ENCODE assay signal across 9 mouse cellular contexts in the genomic region with DNA sequence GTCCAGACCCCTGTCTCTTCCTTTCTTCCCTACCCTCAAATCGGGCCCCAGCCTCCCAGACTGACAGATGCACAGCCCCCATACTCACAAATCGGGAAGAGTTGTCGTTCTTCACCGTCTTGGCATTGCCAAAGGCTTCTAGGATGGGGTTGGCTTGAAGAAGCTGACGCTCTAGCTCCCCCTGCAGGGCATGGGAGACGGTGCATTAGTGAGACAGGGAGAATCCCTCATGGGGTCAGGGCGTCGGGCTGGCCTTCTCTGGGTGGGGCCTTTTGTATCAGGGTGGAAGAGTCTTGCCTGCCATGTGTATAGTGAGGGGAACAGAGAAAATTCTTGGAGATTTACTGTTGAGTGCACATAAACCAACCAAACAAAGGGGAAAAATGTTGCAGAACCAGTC. TPM values are rescaled to one million over a fixed set of nuclear protein-coding genes. Genes with fewer than 3 reads are reported as not detected.
DNase-seq lines count a peak whose midpoint lies in the region; ATAC-seq and TF ChIP-seq lines count a peak whose summit lies in the region.
"Had no signal": no experiment of that assay in that cellular context is flagged by ENCODE, and none has a peak within 500 bp of the region (broad histone marks: within the 10 kb centered on the region; RNA-seq: fewer than 3 reads in every experiment).

No protein-coding gene starts in this region.

- no peak overlapping the region for H3K27ac ChIP-seq in stomach, postnatal 0 days (replicated peaks)
- H3K27ac ChIP-seq: limb, embryonic 12.5 days had no signal

- H3K9ac ChIP-seq in stomach, postnatal 0 days (ENCODE audit: low read length): no peak overlapping the region
- H3K9ac ChIP-seq: limb, embryonic 12.5 days had no signal

- H3K9me3 ChIP-seq in stomach, postnatal 0 days (ENCODE audit: control insufficient read depth, low read length): no peaks in the 10 kb centered on the region
- H3K9me3 ChIP-seq: limb, embryonic 12.5 days had no signal

- no peak overlapping the region for H3K4me2 ChIP-seq in stomach, postnatal 0 days (replicated peaks; ENCODE audit: low read depth)
- H3K4me2 ChIP-seq: limb, embryonic 12.5 days had no signal

- H3K36me3 ChIP-seq in stomach, postnatal 0 days (ENCODE audit: control insufficient read depth, insufficient read depth, low read length): no peaks in the 10 kb centered on the region
- H3K36me3 ChIP-seq: limb, embryonic 12.5 days had no signal

- no peaks in the 10 kb centered on the region for H3K4me1 ChIP-seq in stomach, postnatal 0 days (replicated peaks; ENCODE audit: control insufficient read depth, insufficient read depth)
- H3K4me1 ChIP-seq: limb, embryonic 12.5 days had no signal

- intact Hi-C loops in gastrocnemius, postnatal 14 days (cut with DNase I; ENCODE audit: low total_unique reads): no loop called here

- no peak for TF ChIP-seq EP300 in stomach, postnatal 0 days (optimal IDR thresholded peaks at IDR 0.05)

- H3K27me3 ChIP-seq in stomach, postnatal 0 days (ENCODE audit: control insufficient read depth, insufficient read depth, low read length): no peaks in the 10 kb centered on the region
- H3K27me3 ChIP-seq: limb, embryonic 12.5 days had no signal

- no peak overlapping the region for H3K4me3 ChIP-seq in stomach, postnatal 0 days (ENCODE audit: low read depth, low read length)
- H3K4me3 ChIP-seq: limb, embryonic 12.5 days had no signal

- TF ChIP-seq CTCF in stomach, postnatal 0 days (IDR thresholded peaks at IDR 0.05; ENCODE audit: low read depth): peak; percentile 81

- ATAC-seq in stomach, postnatal 0 days (ENCODE audit: low FRiP score, low TSS enrichment): no peak

- WGBS in stomach, postnatal 0 days: 14% methylated on average over 8 of the region's 8 CpGs

- DNase-seq in gastrocnemius, adult 18-20 months (ENCODE audit: low spot score): peak; percentile 53
- DNase-seq in gastrocnemius, postnatal 25 days: no peak
- DNase-seq in ovary, postnatal 14 days (ENCODE audit: low spot score): peak; percentile 47
- no peak for DNase-seq in ovary, adult 18-20 months (ENCODE audit: low spot score)
- DNase-seq in c-Kit-negative CD71-positive TER-119-positive erythroid progenitor cells, embryonic 14.5 days (ENCODE audit: low read depth, low spot score): peak; percentile 31
- peak; percentile 38 for DNase-seq in gastrocnemius, postnatal 14 days
- peak; percentile 68 for DNase-seq in lung, postnatal 14 days
- DNase-seq in stomach, postnatal 0 days (ENCODE audit: low spot score): peak; percentile 71

RNA-seq across cellular contexts. Expression of a gene that starts 15.1 kb away (rescaled TPM):
- total RNA-seq in gastrocnemius, adult 18-20 months (2021): 10 to 100 TPM; 43.2 to 45.2 TPM
- 10 to 100 TPM; 23.0 to 24.7 TPM for total RNA-seq in gastrocnemius, postnatal 25 days (2021)
- total RNA-seq in gastrocnemius, postnatal 14 days (2021): 10 to 100 TPM; 20.6 to 24.4 TPM
- polyA plus RNA-seq in stomach, postnatal 0 days (2015; fragmentation: Nextera tagmentation; extraction: Ambion mirVana): 28.1 and 28.4 TPM in 2 replicates

RNA-seq across cellular contexts. Expression of a gene that starts 53.0 kb away (rescaled TPM):
- not detected for total RNA-seq in gastrocnemius, adult 18-20 months (2021)
- total RNA-seq in gastrocnemius, postnatal 25 days (2021): not detected
- not detected for total RNA-seq in gastrocnemius, postnatal 14 days (2021)
- not detected in 2 replicates for polyA plus RNA-seq in stomach, postnatal 0 days (2015; fragmentation: Nextera tagmentation; extraction: Ambion mirVana)
- polyA plus RNA-seq: limb, embryonic 12.5 days had no signal

Comparison
In these comparisons a context has a peak if more than half of its experiments do, and no peak if none do; other contexts are left out.
1. DNase-seq: peak in gastrocnemius, adult 18-20 months (single experiment), ovary, postnatal 14 days (single experiment), c-Kit-negative CD71-positive TER-119-positive erythroid progenitor cells, embryonic 14.5 days (single experiment), gastrocnemius, postnatal 14 days (single experiment), lung, postnatal 14 days (single experiment) and stomach, postnatal 0 days (single experiment); none in gastrocnemius, postnatal 25 days (single experiment) and ovary, adult 18-20 months (single experiment).